Mouse (Mus musculus) embryonic fibroblast, embryonic 13.5 days (primary cell): ENCODE data around the gene Glis1.

ENCODE experiments used
- CTCF ChIP-seq: IDR thresholded peaks from 2 replicates; pipeline ENCODE4 v1.5.1; 2011; ENCODE audit warnings: mild to moderate bottlenecking, control low read depth, low read length, moderate library complexity, borderline replicate concordance; ENCODE audit not compliant: insufficient read depth
- POLR2A ChIP-seq: IDR thresholded peaks from 2 replicates; pipeline ENCODE4 v1.6.1; 2011; ENCODE audit warnings: low read depth, mild to moderate bottlenecking, control low read depth, low read length, moderate library complexity

DNA sequence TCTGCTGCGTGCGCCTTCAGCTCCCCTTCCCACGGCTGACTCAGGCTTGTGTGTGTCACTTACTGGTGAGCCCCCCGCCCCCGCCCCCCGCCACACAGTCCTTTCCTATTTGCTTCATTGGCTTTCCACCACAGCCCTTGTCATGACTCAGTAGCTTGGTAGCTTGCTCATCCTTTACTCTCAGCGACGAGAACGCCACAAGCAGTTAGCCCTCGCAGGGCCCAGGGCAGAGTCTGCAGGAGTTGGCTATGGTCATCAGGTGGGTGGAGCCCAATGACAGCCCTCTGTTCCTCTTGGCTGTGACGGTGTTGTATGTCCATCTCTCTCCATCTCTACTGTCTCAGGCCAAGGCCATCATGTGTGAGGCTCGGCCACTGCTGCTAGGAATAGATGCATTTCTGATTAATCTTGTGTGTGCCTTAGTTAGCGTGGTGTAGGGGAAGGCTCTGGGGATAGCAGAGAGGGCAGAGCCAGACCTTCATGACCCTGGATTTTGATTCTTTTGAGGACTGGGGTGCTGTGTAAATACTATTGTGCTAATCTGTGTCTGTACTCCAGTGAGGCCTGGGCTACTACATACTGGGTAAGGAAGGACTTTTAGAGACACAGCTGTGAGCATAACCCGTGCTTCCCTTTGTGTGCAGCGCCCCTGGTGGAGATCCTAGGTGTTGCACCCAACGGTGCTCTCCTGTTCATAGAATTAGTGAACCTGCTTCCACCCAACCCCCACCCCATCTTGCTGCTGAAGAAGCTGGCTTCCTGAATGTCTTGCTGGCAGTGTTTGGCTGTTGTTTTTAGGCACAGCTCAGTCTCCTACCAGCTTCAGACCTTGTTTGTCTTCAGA lies 19.0 kb downstream of the Glis1 start:
- TF ChIP-seq CTCF (peak; percentile 78; the same call in 1 of the 2 replicates), POLR2A (no peak)
